Comparison of ENCODE assay signal across 8 mouse cellular contexts in the genomic region with DNA sequence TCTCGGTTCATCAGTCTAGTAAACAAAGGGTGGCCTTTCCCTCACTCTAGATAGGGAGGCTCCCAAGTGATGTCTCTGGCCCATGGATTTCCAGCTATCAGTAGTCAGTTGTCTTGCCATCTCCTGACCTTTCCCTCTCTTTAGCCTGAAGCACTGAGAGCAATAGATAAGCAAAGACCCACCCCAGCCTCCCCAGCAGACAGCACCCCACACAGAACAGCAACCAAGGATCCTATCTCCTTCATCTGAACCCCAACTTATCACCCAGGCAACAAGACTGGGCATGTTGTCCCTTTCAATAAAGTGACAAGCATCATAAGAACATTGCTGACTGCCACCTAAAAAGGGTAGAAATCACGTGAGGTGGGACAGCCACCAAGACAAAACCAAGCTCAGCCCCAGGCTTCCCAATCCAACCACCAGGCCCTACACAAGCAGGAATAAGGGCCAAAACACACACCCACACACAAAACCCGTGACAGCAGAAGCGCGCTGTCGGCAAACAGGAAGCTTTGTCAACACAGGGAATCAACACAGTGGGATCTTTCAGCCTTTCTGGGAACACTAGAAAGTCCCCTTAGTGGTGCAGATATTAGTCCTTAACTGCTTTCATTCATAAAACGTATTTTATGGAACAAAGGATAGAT. TPM values are rescaled to one million over a fixed set of nuclear protein-coding genes. Genes with fewer than 3 reads are reported as not detected.
DNase-seq lines count a peak whose midpoint lies in the region; ATAC-seq and TF ChIP-seq lines count a peak whose summit lies in the region.

No protein-coding gene starts in this region.

- WGBS in kidney, postnatal 0 days: 19% methylated on average over 7 of the region's 7 CpGs
- WGBS in stomach, embryonic 16.5 days: 13% methylated on average over 7 of the region's 7 CpGs

- DNase-seq in heart, adult 11 months: peak; percentile 96
- no peak for DNase-seq in heart, postnatal 25 days (ENCODE audit: low spot score)
- DNase-seq in brain, embryonic 14.5 days (ENCODE audit: low read depth): peak; percentile 49
- DNase-seq in heart, adult 8-10 months (ENCODE audit: low spot score): peak; percentile 52
- no peak for DNase-seq in kidney, postnatal 0 days (ENCODE audit: low spot score)
- peak; percentile 50 for DNase-seq in lung, postnatal 10 days
- DNase-seq in gastrocnemius, postnatal 4 days (ENCODE audit: low spot score in 2 of 2): no peak

- no peaks in the 10 kb centered on the region for H3K9me3 ChIP-seq in kidney, postnatal 0 days (replicated peaks; ENCODE audit: low read length)
- H3K9me3 ChIP-seq in stomach, embryonic 16.5 days (replicated peaks; ENCODE audit: control insufficient read depth, low read length): no peaks in the 10 kb centered on the region

- TF ChIP-seq CTCF in brain, embryonic 14.5 days (IDR thresholded peaks at IDR 0.05; ENCODE audit: borderline replicate concordance, extremely low read depth, insufficient read depth, insufficient read length): no peak
- TF ChIP-seq CTCF in kidney, postnatal 0 days (IDR thresholded peaks at IDR 0.05; ENCODE audit: low read depth): no peak

- intact Hi-C loops in heart, postnatal 25 days (cut with DNase I): loop anchor here (5.0 kb wide), 1 partner anchor 219 kb away; no protein-coding TSS in a partner anchor

- H3K4me3 ChIP-seq in kidney, postnatal 0 days (replicated peaks; ENCODE audit: low read depth, low read length): peak overlapping the region; percentile 56
- H3K4me3 ChIP-seq in stomach, embryonic 16.5 days (replicated peaks; ENCODE audit: low read length): peak overlapping the region; percentile 80

- H3K4me1 ChIP-seq in kidney, postnatal 0 days (replicated peaks; ENCODE audit: insufficient read depth, low read length): peaks cover 18% of the 10 kb centered on the region
- H3K4me1 ChIP-seq in stomach, embryonic 16.5 days (ENCODE audit: control insufficient read depth, insufficient read depth, low read length): peaks cover 31% of the 10 kb centered on the region

- TF ChIP-seq POLR2A in brain, embryonic 14.5 days (IDR thresholded peaks at IDR 0.05; ENCODE audit: borderline replicate concordance, extremely low read depth, insufficient read depth, insufficient read length, poor library complexity, severe bottlenecking): no peak

- H3K27ac ChIP-seq in kidney, postnatal 0 days: peak overlapping the region; percentile 26; the same call in 1 of the 2 replicates
- no peak overlapping the region for H3K27ac ChIP-seq in stomach, embryonic 16.5 days (ENCODE audit: low read length)

- no peaks in the 10 kb centered on the region for H3K36me3 ChIP-seq in kidney, postnatal 0 days (ENCODE audit: insufficient read depth, low read length)
- no peaks in the 10 kb centered on the region for H3K36me3 ChIP-seq in stomach, embryonic 16.5 days (ENCODE audit: control insufficient read depth, insufficient read depth, low read length)

- H3K27me3 ChIP-seq in kidney, postnatal 0 days (ENCODE audit: insufficient read depth, low read length): no peaks in the 10 kb centered on the region
- no peaks in the 10 kb centered on the region for H3K27me3 ChIP-seq in stomach, embryonic 16.5 days (ENCODE audit: control insufficient read depth, insufficient read depth, low read length)

- no peak for ATAC-seq in kidney, postnatal 0 days (replicated peaks; ENCODE audit: low FRiP score, low read depth)
- no peak for ATAC-seq in stomach, embryonic 16.5 days (ENCODE audit: insufficient read depth, low FRiP score)

- H3K4me2 ChIP-seq in kidney, postnatal 0 days (ENCODE audit: low read length): peak overlapping the region; percentile 72
- H3K4me2 ChIP-seq in stomach, embryonic 16.5 days (ENCODE audit: low read depth, low read length): peak overlapping the region; percentile 92

- H3K9ac ChIP-seq in kidney, postnatal 0 days (ENCODE audit: low read depth, low read length): peak overlapping the region; percentile 58
- H3K9ac ChIP-seq in stomach, embryonic 16.5 days (ENCODE audit: low read length): peak overlapping the region; percentile 83

RNA-seq across cellular contexts. Expression of gene Lpin1, which starts 22.2 kb away (rescaled TPM):
- 100 to 1,000 TPM; 161 to 169 TPM for total RNA-seq in heart, postnatal 25 days (2021)
- 19.0 and 25.6 TPM in 2 replicates for polyA plus RNA-seq in brain, embryonic 14.5 days (2012; rRNA removed)
- 100 to 1,000 TPM; 152 to 176 (median 162) TPM for total RNA-seq in heart, adult 8-10 months (2022)
- polyA plus RNA-seq in kidney, postnatal 0 days (2015; fragmentation: Nextera tagmentation; extraction: Ambion mirVana): 4.7 and 5.2 TPM in 2 replicates
- polyA plus RNA-seq in stomach, embryonic 16.5 days (2015; fragmentation: Nextera tagmentation; extraction: Ambion mirVana): 6.6 and 6.9 TPM in 2 replicates
- 10 to 100 TPM; 24.8 to 27.1 TPM for total RNA-seq in gastrocnemius, postnatal 4 days (2021)

Comparison
In these comparisons a context has a peak if more than half of its experiments do, and no peak if none do; other contexts are left out.
1. DNase-seq: peak in heart, adult 11 months (single experiment), brain, embryonic 14.5 days (single experiment), heart, adult 8-10 months (single experiment) and lung, postnatal 10 days (single experiment); none in heart, postnatal 25 days (single experiment), kidney, postnatal 0 days (single experiment) and gastrocnemius, postnatal 4 days (0 of 2).
2. RNA of gene Lpin1, which starts 22.2 kb away (total RNA-seq): 152 to 176 TPM in heart, adult 8-10 months and 161 to 169 TPM in heart, postnatal 25 days; 24.8 to 27.1 TPM in gastrocnemius, postnatal 4 days; every median in the first group is over 4 times any median in the second.